Comparison of ENCODE assay signal across 8 mouse cellular contexts in genomic region chr12:35046310-35046998, GRCm38 (mm10). TPM values are rescaled to one million over a fixed set of nuclear protein-coding genes. Genes with fewer than 3 reads are reported as not detected.
DNase-seq lines count a peak whose midpoint lies in the region; ATAC-seq lines count a peak whose summit lies in the region.

No protein-coding gene starts in this region.

- 0 out of 2 replicates have a peak, but pooled peaks cover 4% of the 10 kb centered on the region for H3K4me1 ChIP-seq in kidney, embryonic 14.5 days (ENCODE audit: control insufficient read depth, insufficient read depth, low read length)
- H3K4me1 ChIP-seq in erythroblast, embryonic 14.5 days (ENCODE audit: control insufficient read depth) = peaks cover 20% of the 10 kb centered on the region
- peaks cover 6% of the 10 kb centered on the region for H3K4me1 ChIP-seq in limb, embryonic 15.5 days

- peak overlapping the region; percentile 96 for H3K4me3 ChIP-seq in kidney, embryonic 14.5 days (ENCODE audit: low read length)
- peak overlapping the region; percentile 96 for H3K4me3 ChIP-seq in erythroblast, embryonic 14.5 days (replicated peaks)
- peak overlapping the region; percentile 83 for H3K4me3 ChIP-seq in limb, embryonic 15.5 days

- under 1% methylated on average over 36 of the region's 36 CpGs for WGBS in kidney, embryonic 14.5 days
- WGBS in limb, embryonic 15.5 days = under 1% methylated on average over 36 of the region's 36 CpGs

- H3K9me3 ChIP-seq in kidney, embryonic 14.5 days (ENCODE audit: control insufficient read depth, low read length) = no peaks in the 10 kb centered on the region
- no peaks in the 10 kb centered on the region for H3K9me3 ChIP-seq in erythroblast, embryonic 14.5 days (ENCODE audit: control insufficient read depth, low read length)
- no peaks in the 10 kb centered on the region for H3K9me3 ChIP-seq in limb, embryonic 15.5 days

- DNase-seq in kidney, adult 8-10 months = no peak
- DNase-seq in MEL-GATA-1-ER (ENCODE audit: extremely low read depth, low read depth) = peak; percentile 39
- DNase-seq in gastrocnemius, postnatal 25 days = no peak
- no peak for DNase-seq in thymus, postnatal 14 days

- peak; percentile 87 for ATAC-seq in kidney, embryonic 14.5 days (ENCODE audit: low FRiP score, low TSS enrichment)
- ATAC-seq in limb, embryonic 15.5 days (ENCODE audit: insufficient number of reproducible peaks, low FRiP score, low TSS enrichment, low read depth) = peak; percentile 77
- peak; percentile 25; the same call in 1 of the 2 replicates for ATAC-seq in neutrophil, adult 5-6 weeks (ENCODE audit: extremely low read depth, insufficient number of reproducible peaks, low FRiP score, poor library complexity, severe bottlenecking)

- H3K27me3 ChIP-seq in kidney, embryonic 14.5 days (ENCODE audit: control insufficient read depth, insufficient read depth, low read length) = no peaks in the 10 kb centered on the region
- no peaks in the 10 kb centered on the region for H3K27me3 ChIP-seq in erythroblast, embryonic 14.5 days (ENCODE audit: control insufficient read depth)
- H3K27me3 ChIP-seq in limb, embryonic 15.5 days = no peaks in the 10 kb centered on the region

- peak overlapping the region; percentile 94 for H3K9ac ChIP-seq in kidney, embryonic 14.5 days (ENCODE audit: low read depth, low read length)
- H3K9ac ChIP-seq in limb, embryonic 15.5 days = peak overlapping the region; percentile 88

- H3K4me2 ChIP-seq in kidney, embryonic 14.5 days (replicated peaks; ENCODE audit: low read depth, low read length) = peak overlapping the region; percentile 61
- H3K4me2 ChIP-seq in limb, embryonic 15.5 days = peak overlapping the region; percentile 71

- no peaks in the 10 kb centered on the region for H3K36me3 ChIP-seq in kidney, embryonic 14.5 days (ENCODE audit: control insufficient read depth, insufficient read depth, low read length)
- H3K36me3 ChIP-seq in erythroblast, embryonic 14.5 days (ENCODE audit: control insufficient read depth) = no peaks in the 10 kb centered on the region
- no peaks in the 10 kb centered on the region for H3K36me3 ChIP-seq in limb, embryonic 15.5 days

- H3K27ac ChIP-seq in kidney, embryonic 14.5 days (ENCODE audit: low read depth, low read length) = peak overlapping the region; percentile 91
- peak overlapping the region; percentile 95 for H3K27ac ChIP-seq in limb, embryonic 15.5 days

RNA-seq across cellular contexts. Expression of gene Snx13, which starts 0.5 kb away (rescaled TPM):
- polyA plus RNA-seq in kidney, embryonic 14.5 days (2014; fragmentation: Nextera tagmentation; extraction: Ambion mirVana) = 13.9 and 23.5 TPM in 2 replicates
- 0.04 and 0.20 TPM in 2 replicates for polyA plus RNA-seq in erythroblast, embryonic 14.5 days (2012)
- polyA plus RNA-seq in limb, embryonic 15.5 days (2015; fragmentation: Nextera tagmentation; extraction: Ambion mirVana) = 27.4 and 28.0 TPM in 2 replicates
- 50.0 and 65.9 TPM in 2 replicates for total RNA-seq in neutrophil, adult 5-6 weeks (2017)
- 10 to 100 TPM; 39.6 to 44.9 TPM for total RNA-seq in gastrocnemius, postnatal 25 days (2021)

Comparison
In these comparisons a context has a peak if more than half of its experiments do, and no peak if none do; other contexts are left out.
1. ATAC-seq: peak in every context shown above with its lines; median percentile 87 in kidney, embryonic 14.5 days; 77 in limb, embryonic 15.5 days; 25 in neutrophil, adult 5-6 weeks.
2. RNA of gene Snx13, which starts 0.5 kb away (polyA plus RNA-seq): 27.4 to 28.0 TPM in limb, embryonic 15.5 days and 13.9 to 23.5 TPM in kidney, embryonic 14.5 days; 0.04 to 0.20 TPM in erythroblast, embryonic 14.5 days; every median in the first group is over 10 times any median in the second.
3. Peak in every context shown above with its lines, with median percentiles within 50 percentile points of each other: H3K4me3 ChIP-seq.